Mouse (Mus musculus) intestine, postnatal 0 days (tissue): ENCODE data around the gene Opa1. TPM values are rescaled to one million over a fixed set of nuclear protein-coding genes. Genes with fewer than 3 reads are reported as not detected.

Experiments used
- ATAC-seq: fragments of 200-750 bp; cut with Nextera tagmentation; 2 replicates; pipeline ENCODE4 v1.8.0; 2017; ENCODE audit warnings: mild to moderate bottlenecking, moderate TSS enrichment, moderate library complexity
- H3K27ac ChIP-seq: fragments of 300-500 bp; sonication (generic); 2 replicates; pipeline ENCODE4 v1.5.1; 2014; ENCODE audit warnings: mild to moderate bottlenecking, low read depth, low read length, moderate library complexity
- H3K27me3 ChIP-seq: fragments of 300-500 bp; sonication (generic); replicated peaks from 2 replicates; pipeline ENCODE4 v1.6.1; 2014; ENCODE audit warnings: low read length, mixed read lengths; ENCODE audit not compliant: control insufficient read depth, insufficient read depth
- H3K36me3 ChIP-seq: fragments of 300-500 bp; sonication (generic); 2 replicates; pipeline ENCODE4 v1.6.1; 2014; ENCODE audit warnings: mild to moderate bottlenecking, moderate library complexity; ENCODE audit not compliant: control insufficient read depth, insufficient read depth
- H3K4me1 ChIP-seq: fragments of 300-500 bp; sonication (generic); replicated peaks from 2 replicates; pipeline ENCODE4 v1.6.1; 2014; ENCODE audit warnings: antibody characterized with exemption, low read length, mixed read lengths; ENCODE audit not compliant: control insufficient read depth, insufficient read depth
- H3K4me2 ChIP-seq: fragments of 300-500 bp; sonication (generic); replicated peaks from 2 replicates; pipeline ENCODE4 v1.6.1; 2014; ENCODE audit warnings: low read depth, mild to moderate bottlenecking, moderate library complexity
- H3K4me3 ChIP-seq: fragments of 300-500 bp; sonication (generic); 2 replicates; pipeline ENCODE4 v1.5.1; 2014; ENCODE audit warnings: low read depth, low read length
- H3K9ac ChIP-seq: fragments of 300-500 bp; sonication (generic); 2 replicates; pipeline ENCODE4 v1.6.1; 2014; ENCODE audit warnings: mild to moderate bottlenecking, low read depth, low read length
- H3K9me3 ChIP-seq: fragments of 300-500 bp; sonication (generic); 2 replicates; pipeline ENCODE4 v1.6.1; 2016; ENCODE audit warnings: mixed run types; ENCODE audit not compliant: control insufficient read depth
- CTCF ChIP-seq: sonication (generic); IDR thresholded peaks from 2 replicates; pipeline ENCODE4 v1.5.1; 2016; ENCODE audit warnings: low read depth, mild to moderate bottlenecking, control low read depth, antibody characterized with exemption, moderate library complexity
- WGBS: fragments of 180-500 bp; shearing (Covaris S2); extraction: QIAGEN DNeasy Blood & Tissue Kit; methylation state at CpG from one replicate; pipeline ENCODE4 v1.1.7; 2014; 5-methylcytosine and 5-hydroxymethylcytosine counted together
- polyA plus RNA-seq: library from polyadenylated mRNA; unstranded; fragments of >200 nt; fragmentation: Nextera tagmentation; extraction: Ambion mirVana; gene quantifications from 2 replicates; pipeline ENCODE4 v1.2.1, GENCODE M21; 2015

Gene Opa1
- polyA plus RNA-seq, 1 experiment from 2014 or later, result 21.2 TPM

- H3K27me3 ChIP-seq, result no peaks in the 10 kb centered on the region
- H3K27ac ChIP-seq, result no peak overlapping the region
- no peaks in the 10 kb centered on the region for H3K9me3 ChIP-seq
- no peak for TF ChIP-seq CTCF
- no peaks in the 10 kb centered on the region for H3K36me3 ChIP-seq
- no peaks in the 10 kb centered on the region; the same call in 1 of the 2 replicates for H3K4me1 ChIP-seq
- H3K9ac ChIP-seq, result no peak overlapping the region
- H3K4me2 ChIP-seq, result no peak overlapping the region
- H3K4me3 ChIP-seq, result no peak overlapping the region
- no peak for ATAC-seq
- 82% methylated on average over 13 of the region's 13 CpGs for WGBS
Measured at GRCm38 (mm10) chr16:29659101-29659810, 80.1 kb downstream of the Opa1 start.

- Histone ChIP-seq H3K4me2 (no peak overlapping the region), H3K27me3 (no peaks in the 10 kb centered on the region), H3K27ac (no peak overlapping the region), H3K4me3 (no peak overlapping the region), H3K9ac (no peak overlapping the region), H3K36me3 (no peaks in the 10 kb centered on the region), H3K9me3 (no peaks in the 10 kb centered on the region), H3K4me1 (no peaks in the 10 kb centered on the region; the same call in 1 of the 2 replicates)
- no peak for TF ChIP-seq CTCF
- ATAC-seq, result no peak
- WGBS, result 58% methylated on average over 6 of the region's 6 CpGs
Measured at GRCm38 (mm10) chr16:29663042-29663758, 84.1 kb downstream of the Opa1 start.

DNA sequence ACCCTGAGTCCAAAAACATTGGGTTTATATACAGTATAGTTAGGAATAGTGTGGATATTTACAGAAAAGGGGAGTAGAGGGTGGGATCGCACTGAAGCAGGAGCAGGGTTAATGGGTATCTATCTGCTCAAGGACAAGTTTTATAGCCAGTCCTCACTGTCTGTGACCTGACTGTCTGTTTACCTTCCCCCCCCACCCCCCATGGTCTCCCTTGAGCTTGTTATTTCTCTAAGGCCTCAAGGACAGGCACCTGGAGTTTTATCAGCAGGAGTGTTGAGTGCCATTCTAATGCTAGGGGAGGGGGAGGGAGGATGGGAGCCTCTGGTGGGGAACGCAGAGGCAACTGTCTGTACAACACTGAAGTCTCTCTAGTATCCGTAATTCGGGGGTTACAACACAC is 85.3 kb downstream of the Opa1 start:
- 32% methylated on average over 4 of the region's 4 CpGs for WGBS
- Histone ChIP-seq H3K4me2 (no peak overlapping the region), H3K4me3 (no peak overlapping the region), H3K36me3 (no peaks in the 10 kb centered on the region), H3K9me3 (no peaks in the 10 kb centered on the region), H3K27me3 (no peaks in the 10 kb centered on the region), H3K27ac (no peak overlapping the region), H3K4me1 (no peaks in the 10 kb centered on the region; the same call in 1 of the 2 replicates), H3K9ac (no peak overlapping the region)
- no peak for ATAC-seq
- no peak for TF ChIP-seq CTCF

DNA sequence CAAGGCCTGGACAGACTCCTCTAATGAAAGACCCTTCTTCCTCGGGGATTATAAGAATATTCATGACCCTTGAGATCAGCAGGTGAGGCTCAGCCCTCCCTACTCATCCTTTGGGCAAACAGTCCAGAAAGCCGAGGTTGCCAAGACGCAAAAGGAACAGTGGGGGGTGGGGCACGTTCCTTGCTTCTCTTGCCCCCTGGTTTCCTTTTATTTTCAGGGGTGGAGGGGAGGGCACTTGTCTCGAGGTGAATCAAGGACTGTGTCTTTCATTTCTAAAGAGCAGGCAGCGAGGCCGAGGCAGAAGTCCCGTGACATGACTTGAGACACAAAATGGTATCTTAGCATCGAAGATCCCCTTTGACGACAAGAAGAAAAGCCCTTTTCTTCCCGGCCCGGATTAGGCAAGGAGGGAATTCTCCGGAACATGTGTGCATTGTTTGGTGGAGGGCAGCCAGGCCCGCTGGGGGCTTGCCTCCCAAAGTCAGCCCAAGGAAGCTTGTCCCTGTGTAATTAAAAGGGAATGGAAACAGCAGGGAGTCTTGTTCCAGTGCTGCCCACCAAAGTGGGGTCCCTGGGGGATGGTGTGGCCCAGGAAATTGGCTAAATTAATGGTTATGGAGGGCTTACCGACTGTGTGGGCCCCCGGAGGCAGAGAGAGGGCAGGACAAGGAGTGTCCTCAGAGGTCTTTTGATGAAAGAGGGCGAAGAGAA is 88.0 kb downstream of the Opa1 start:
- Histone ChIP-seq H3K4me1 (no peaks in the 10 kb centered on the region; the same call in 1 of the 2 replicates), H3K4me3 (no peak overlapping the region), H3K36me3 (no peaks in the 10 kb centered on the region), H3K4me2 (no peak overlapping the region), H3K9ac (no peak overlapping the region), H3K27ac (no peak overlapping the region), H3K27me3 (no peaks in the 10 kb centered on the region), H3K9me3 (no peaks in the 10 kb centered on the region)
- no peak for TF ChIP-seq CTCF
- WGBS, result 54% methylated on average over 17 of the region's 17 CpGs
- no peak for ATAC-seq

- no peak overlapping the region for H3K9ac ChIP-seq
- H3K4me1 ChIP-seq, result no peaks in the 10 kb centered on the region; the same call in 1 of the 2 replicates
- no peak for TF ChIP-seq CTCF
- no peaks in the 10 kb centered on the region for H3K9me3 ChIP-seq
- H3K27ac ChIP-seq, result no peak overlapping the region
- no peak overlapping the region for H3K4me3 ChIP-seq
- H3K4me2 ChIP-seq, result no peak overlapping the region
- no peaks in the 10 kb centered on the region for H3K27me3 ChIP-seq
- ATAC-seq, result no peak
- 65% methylated on average over 5 of the region's 5 CpGs for WGBS
- H3K36me3 ChIP-seq, result no peaks in the 10 kb centered on the region
Measured at GRCm38 (mm10) chr16:29667702-29668061, 88.5 kb downstream of the Opa1 start.

- no peak for TF ChIP-seq CTCF
Measured at GRCm38 (mm10) chr16:29668451-29668850, 89.3 kb downstream of the Opa1 start.

More at GRCm38 (mm10) chr16:29668451-29668850, 89.3 kb downstream of the Opa1 start:
- no peaks in the 10 kb centered on the region for H3K36me3 ChIP-seq
- H3K9me3 ChIP-seq, result no peaks in the 10 kb centered on the region
- no peak overlapping the region for H3K4me3 ChIP-seq
- H3K4me1 ChIP-seq, result no peaks in the 10 kb centered on the region; the same call in 1 of the 2 replicates
- H3K4me2 ChIP-seq, result no peak overlapping the region
- no peaks in the 10 kb centered on the region for H3K27me3 ChIP-seq
- ATAC-seq, result no peak
- WGBS, result 75% methylated on average over 12 of the region's 12 CpGs
- no peak overlapping the region for H3K9ac ChIP-seq
- H3K27ac ChIP-seq, result no peak overlapping the region
